Mouse (Mus musculus) forebrain, embryonic 10.5 days (tissue): Measurements from ENCODE around the gene Mknk1. TPM values are rescaled to one million over a fixed set of nuclear protein-coding genes. Genes with fewer than 3 reads are reported as not detected.

Experiments used
- DNase-seq: peaks from one replicate; pipeline ENCODE4 v3.0.0-alpha.2; 2017; ENCODE audit warnings: low spot score; ENCODE audit errors: extremely low spot score
- H3K27ac ChIP-seq: fragments of 300-500 bp; sonication (generic); 2 replicates; pipeline ENCODE4 v1.5.1; 2016; ENCODE audit warnings: mild to moderate bottlenecking
- H3K27me3 ChIP-seq: fragments of 300-500 bp; sonication (generic); 2 replicates; pipeline ENCODE4 v1.6.1; 2016; ENCODE audit warnings: mild to moderate bottlenecking; ENCODE audit not compliant: poor library complexity, severe bottlenecking
- H3K36me3 ChIP-seq: fragments of 300-500 bp; sonication (generic); replicated peaks from 2 replicates; pipeline ENCODE4 v1.6.1; 2016; ENCODE audit warnings: mild to moderate bottlenecking, moderate library complexity
- H3K4me1 ChIP-seq: fragments of 300-500 bp; sonication (generic); 2 replicates; pipeline ENCODE4 v1.6.1; 2016
- H3K4me3 ChIP-seq: fragments of 300-500 bp; sonication (generic); 2 replicates; pipeline ENCODE4 v1.5.1; 2016; ENCODE audit warnings: mild to moderate bottlenecking, moderate library complexity
- H3K9me3 ChIP-seq: fragments of 300-500 bp; sonication (generic); 2 replicates; pipeline ENCODE4 v1.6.1; 2016; ENCODE audit warnings: mild to moderate bottlenecking, moderate library complexity
- WGBS: fragments of 180-500 bp; shearing (Covaris S2); methylation state at CpG from one replicate; pipeline ENCODE4 v1.1.7; 2016; 5-methylcytosine and 5-hydroxymethylcytosine counted together
- polyA plus RNA-seq: library from polyadenylated mRNA; unstranded; fragments of >200 nt; fragmentation: Nextera tagmentation; extraction: Ambion mirVana; gene quantifications from 2 replicates; pipeline ENCODE4 v1.2.1, GENCODE M21; 2016

Gene Mknk1
- polyA plus RNA-seq, 1 experiment from 2014 or later: 26.5 TPM

- peak overlapping the region; percentile 29 for H3K4me3 ChIP-seq
- WGBS: 2% methylated on average over 11 of the region's 11 CpGs
These were observed 39.2 kb downstream of the Mknk1 start for GRCm38 (mm10) chr4:115878216-115878678.

GRCm38 (mm10) chr4:115878828-115879227, 39.8 kb downstream of the Mknk1 start:
- DNase-seq: no peak
- H3K4me3 ChIP-seq: no peak overlapping the region
- no peaks in the 10 kb centered on the region for H3K9me3 ChIP-seq
- H3K36me3 ChIP-seq: peaks cover 29% of the 10 kb centered on the region
- H3K4me1 ChIP-seq: peaks cover 60% of the 10 kb centered on the region
- H3K27ac ChIP-seq: peak overlapping the region; percentile 86
- peaks cover 38% of the 10 kb centered on the region for H3K27me3 ChIP-seq
- WGBS: 41% methylated on average over 9 of the region's 9 CpGs

More at GRCm38 (mm10) chr4:115878216-115878678, 39.2 kb downstream of the Mknk1 start:
- Histone ChIP-seq H3K9me3 (no peaks in the 10 kb centered on the region), H3K4me1 (peaks cover 60% of the 10 kb centered on the region), H3K36me3 (peaks cover 35% of the 10 kb centered on the region), H3K27me3 (peaks cover 32% of the 10 kb centered on the region), H3K27ac (peak overlapping the region; percentile 86)
- peak; percentile 74 for DNase-seq

GRCm38 (mm10) chr4:115881183-115881582, 42.2 kb downstream of the Mknk1 start:
- peak overlapping the region; percentile 86 for H3K27ac ChIP-seq
- WGBS: 7% methylated on average over 1 of the region's 1 CpGs
- H3K27me3 ChIP-seq: peaks cover 50% of the 10 kb centered on the region
- H3K4me3 ChIP-seq: no peak overlapping the region
- peak; percentile 46 for DNase-seq
- H3K9me3 ChIP-seq: no peaks in the 10 kb centered on the region
- peaks cover 58% of the 10 kb centered on the region for H3K4me1 ChIP-seq
- peaks cover 6% of the 10 kb centered on the region; the same call in 1 of the 2 replicates for H3K36me3 ChIP-seq

- Histone ChIP-seq H3K4me1 (peaks cover 54% of the 10 kb centered on the region), H3K9me3 (no peaks in the 10 kb centered on the region), H3K27me3 (peaks cover 54% of the 10 kb centered on the region), H3K27ac (no peak overlapping the region), H3K4me3 (no peak overlapping the region), H3K36me3 (no peaks in the 10 kb centered on the region)
- DNase-seq: no peak
- 76% methylated on average over 4 of the region's 4 CpGs for WGBS
These were observed 43.2 kb downstream of the Mknk1 start for GRCm38 (mm10) chr4:115882195-115882594.

GRCm38 (mm10) chr4:115884022-115884421, 45.0 kb downstream of the Mknk1 start, which contains the start of gene Kncn:
Kncn (plus strand) TSS chr4:115884400.
- H3K27me3 ChIP-seq: peaks cover 59% of the 10 kb centered on the region
- no peak for DNase-seq
- no peaks in the 10 kb centered on the region for H3K9me3 ChIP-seq
- peaks cover 36% of the 10 kb centered on the region for H3K4me1 ChIP-seq
- H3K4me3 ChIP-seq: no peak within 1 kb of the TSS
- 85% methylated on average over 6 of the region's 6 CpGs for WGBS
- H3K27ac ChIP-seq: no peak within 1 kb of the TSS
- no peaks in the 10 kb centered on the region for H3K36me3 ChIP-seq

GRCm38 (mm10) chr4:115885846-115886245, 46.8 kb downstream of the Mknk1 start:
- Histone ChIP-seq H3K27me3 (peaks cover 63% of the 10 kb centered on the region), H3K4me3 (no peak overlapping the region), H3K9me3 (no peaks in the 10 kb centered on the region), H3K4me1 (peaks cover 29% of the 10 kb centered on the region), H3K36me3 (no peaks in the 10 kb centered on the region), H3K27ac (no peak overlapping the region)
- WGBS: 85% methylated on average over 3 of the region's 3 CpGs
- no peak for DNase-seq

- no peak for DNase-seq
- 67% methylated on average over 1 of the region's 1 CpGs for WGBS
- peaks cover 74% of the 10 kb centered on the region for H3K27me3 ChIP-seq
These were observed 47.9 kb downstream of the Mknk1 start for GRCm38 (mm10) chr4:115886875-115887274.

GRCm38 (mm10) chr4:115890066-115890465, 51.1 kb downstream of the Mknk1 start:
- H3K4me3 ChIP-seq: peak overlapping the region; percentile 50
- peaks cover 83% of the 10 kb centered on the region for H3K27me3 ChIP-seq
- peak overlapping the region; percentile 54; the same call in 1 of the 2 replicates for H3K27ac ChIP-seq
- no peak for DNase-seq
- H3K4me1 ChIP-seq: peaks cover 15% of the 10 kb centered on the region
- WGBS: 11% methylated on average over 6 of the region's 6 CpGs
- no peaks in the 10 kb centered on the region for H3K9me3 ChIP-seq
- no peaks in the 10 kb centered on the region for H3K36me3 ChIP-seq

More at GRCm38 (mm10) chr4:115886875-115887274, 47.9 kb downstream of the Mknk1 start:
- Histone ChIP-seq H3K9me3 (no peaks in the 10 kb centered on the region), H3K4me1 (peaks cover 22% of the 10 kb centered on the region), H3K4me3 (no peak overlapping the region), H3K27ac (no peak overlapping the region), H3K36me3 (no peaks in the 10 kb centered on the region)

GRCm38 (mm10) chr4:115890553-115890952, 51.6 kb downstream of the Mknk1 start, which contains the start of gene 6430628N08Rik:
6430628N08Rik (plus strand) TSS chr4:115890665.
- no peaks in the 10 kb centered on the region for H3K9me3 ChIP-seq

GRCm38 (mm10) chr4:115894281-115894680, 55.3 kb downstream of the Mknk1 start:
- H3K9me3 ChIP-seq: no peaks in the 10 kb centered on the region
- peaks cover 28% of the 10 kb centered on the region for H3K4me1 ChIP-seq
- no peak for DNase-seq
- H3K27me3 ChIP-seq: peaks cover 95% of the 10 kb centered on the region
- WGBS: 19% methylated on average over 3 of the region's 3 CpGs
- H3K4me3 ChIP-seq: no peak overlapping the region
- H3K36me3 ChIP-seq: no peaks in the 10 kb centered on the region
- H3K27ac ChIP-seq: no peak overlapping the region

More at GRCm38 (mm10) chr4:115890553-115890952, 51.6 kb downstream of the Mknk1 start, which contains the start of gene 6430628N08Rik:
- WGBS: under 1% methylated on average over 31 of the region's 31 CpGs
- peak within 1 kb of the TSS; percentile 54; the same call in 1 of the 2 replicates for H3K27ac ChIP-seq
- peak within 1 kb of the TSS; percentile 50 for H3K4me3 ChIP-seq
- H3K4me1 ChIP-seq: peaks cover 15% of the 10 kb centered on the region
- peak; percentile 38 for DNase-seq
- no peaks in the 10 kb centered on the region for H3K36me3 ChIP-seq
- H3K27me3 ChIP-seq: peaks cover 82% of the 10 kb centered on the region

GRCm38 (mm10) chr4:115897901-115898631, 59.1 kb downstream of the Mknk1 start:
- WGBS: under 1% methylated on average over 55 of the region's 56 CpGs
- Histone ChIP-seq H3K27ac (peak overlapping the region; percentile 78), H3K9me3 (no peaks in the 10 kb centered on the region), H3K4me1 (peaks cover 13% of the 10 kb centered on the region), H3K36me3 (no peaks in the 10 kb centered on the region), H3K4me3 (peak overlapping the region; percentile 58), H3K27me3 (peaks cover 95% of the 10 kb centered on the region)
- DNase-seq: peak; percentile 61

- DNase-seq: peak; percentile 74
- Histone ChIP-seq H3K9me3 (no peaks in the 10 kb centered on the region), H3K36me3 (no peaks in the 10 kb centered on the region), H3K27ac (no peak overlapping the region), H3K4me1 (peaks cover 49% of the 10 kb centered on the region), H3K27me3 (peaks cover 100% of the 10 kb centered on the region), H3K4me3 (no peak overlapping the region)
- 20% methylated on average over 5 of the region's 5 CpGs for whole genome bisulfite sequencing
These were observed 63.8 kb downstream of the Mknk1 start for GRCm38 (mm10) chr4:115902816-115903215.

GRCm38 (mm10) chr4:115904375-115904774, 65.4 kb downstream of the Mknk1 start:
- WGBS: 3% methylated on average over 12 of the region's 12 CpGs
- Histone ChIP-seq H3K4me3 (no peak overlapping the region; the same call in 1 of the 2 replicates), H3K27ac (no peak overlapping the region), H3K4me1 (peaks cover 54% of the 10 kb centered on the region), H3K9me3 (no peaks in the 10 kb centered on the region), H3K27me3 (peaks cover 100% of the 10 kb centered on the region), H3K36me3 (no peaks in the 10 kb centered on the region)
- peak; percentile 47 for DNase-seq
